23 mouse cellular contexts compared by ENCODE assay signal in the genomic region with DNA sequence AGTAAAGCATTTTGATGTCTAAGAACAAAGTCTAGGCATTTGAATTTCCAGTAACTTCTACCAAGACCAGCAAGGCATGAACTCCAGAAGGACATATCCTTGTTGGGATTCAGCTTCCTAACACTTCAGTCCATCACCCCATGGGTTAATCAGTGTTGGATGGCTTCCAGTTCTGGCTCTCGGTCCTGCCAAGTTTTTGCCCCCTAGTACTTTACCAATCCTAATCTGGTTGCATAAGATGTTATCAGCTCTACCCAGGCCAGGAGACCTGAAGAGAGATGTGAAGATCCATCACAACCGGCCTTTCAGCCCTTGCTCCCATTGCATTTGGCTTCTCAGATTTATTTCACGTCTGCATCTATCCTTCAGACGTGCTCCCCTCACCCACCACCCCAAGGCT. TPM values are rescaled to one million over a fixed set of nuclear protein-coding genes. Genes with fewer than 3 reads are reported as not detected.
"Had no signal": no experiment of that assay in that cellular context is flagged by ENCODE, and none has a peak within 500 bp of the region (broad histone marks: within the 10 kb centered on the region; RNA-seq: fewer than 3 reads in every experiment).

No protein-coding gene starts in this region.

- H3K27ac ChIP-seq: kidney, embryonic 15.5 days; left cerebral cortex, adult 2 months; limb, embryonic 10.5 days; limb, embryonic 13.5 days; liver, embryonic 12.5 days; liver, embryonic 15.5 days; lung, embryonic 15.5 days had no signal

- H3K27me3 ChIP-seq: kidney, embryonic 15.5 days; limb, embryonic 13.5 days; liver, embryonic 12.5 days; liver, embryonic 15.5 days; lung, embryonic 15.5 days had no signal

- DNase-seq: kidney, adult 8-10 months; kidney, postnatal 10 days; kidney, postnatal 36 days; layer of hippocampus, postnatal 36 days; liver; lung, adult 18-20 months; lung, postnatal 10 days; lung, postnatal 36 days; thymus, adult 18-20 months; thymus, postnatal 36 days had no signal

- H3K4me2 ChIP-seq: kidney, embryonic 15.5 days; limb, embryonic 13.5 days; liver, embryonic 12.5 days; liver, embryonic 15.5 days; lung, embryonic 15.5 days; midbrain, embryonic 11.5 days had no signal

- H3K36me3 ChIP-seq: kidney, embryonic 15.5 days; limb, embryonic 10.5 days; limb, embryonic 13.5 days; liver, embryonic 12.5 days; liver, embryonic 15.5 days; lung, embryonic 15.5 days had no signal

- H3K4me3 ChIP-seq: kidney, embryonic 15.5 days; left cerebral cortex, adult 2 months; limb, embryonic 10.5 days; limb, embryonic 13.5 days; liver, embryonic 12.5 days; liver, embryonic 15.5 days; lung, embryonic 15.5 days; megakaryocyte, embryonic 14.5 days had no signal

- H3K4me1 ChIP-seq: kidney, embryonic 15.5 days; liver, embryonic 12.5 days; liver, embryonic 15.5 days; megakaryocyte, embryonic 14.5 days had no signal

- H3K9ac ChIP-seq: kidney, embryonic 15.5 days; limb, embryonic 13.5 days; liver, embryonic 12.5 days; liver, embryonic 15.5 days; lung, embryonic 15.5 days had no signal

- H3K9me3 ChIP-seq: kidney, embryonic 15.5 days; limb, embryonic 10.5 days; limb, embryonic 13.5 days; liver, embryonic 12.5 days; liver, embryonic 15.5 days; lung, embryonic 15.5 days; megakaryocyte, embryonic 14.5 days had no signal

- ATAC-seq: liver, embryonic 12.5 days; midbrain, embryonic 16.5 days had no signal

RNA-seq across cellular contexts. Expression of a gene that starts 33.8 kb away (rescaled TPM):
- polyA plus RNA-seq: kidney, embryonic 15.5 days; liver, embryonic 12.5 days; liver, embryonic 15.5 days; small intestine, adult 2 months; spleen, adult 2 months; urinary bladder, adult 2 months had no signal
